Mouse (Mus musculus) C2C12 (cell line): ENCODE measurements around the gene Gm11758. TPM values are rescaled to one million over a fixed set of nuclear protein-coding genes. Genes with fewer than 3 reads are reported as not detected.
"Not testable (repeated sequence)": the region's sequence is repeated elsewhere in the genome, so short reads cannot be mapped to it uniquely, and the experiment has no call there.

ENCODE experiments used
- H3K27me3 ChIP-seq: one replicate; pipeline ENCODE4 v1.6.1; 2011; ENCODE audit not compliant: control insufficient read depth, insufficient read depth, insufficient read length
- H3K36me3 ChIP-seq: one replicate; pipeline ENCODE4 v1.6.1; 2011; ENCODE audit not compliant: control insufficient read depth, insufficient read depth
- H3K4me3 ChIP-seq: one replicate; pipeline ENCODE4 v1.5.1; 2011; ENCODE audit warnings: mild to moderate bottlenecking, control low read depth; ENCODE audit not compliant: poor library complexity, insufficient read depth, severe bottlenecking
- H3K79me2 ChIP-seq: one replicate; pipeline ENCODE4 v1.6.1; 2011; ENCODE audit not compliant: control insufficient read depth, insufficient read depth
- H3K79me3 ChIP-seq: one replicate; pipeline ENCODE4 v1.6.1; 2011; ENCODE audit warnings: low read depth, control low read depth
- H3ac ChIP-seq: one replicate; pipeline ENCODE3; 2011; ENCODE audit warnings: low read depth; ENCODE audit not compliant: control insufficient read depth, insufficient read length
- MAX ChIP-seq: IDR thresholded peaks from one replicate; pipeline ENCODE4 v1.6.1; 2011; ENCODE audit warnings: mild to moderate bottlenecking, control low read depth
- long read RNA-seq, 2 experiments: library from polyadenylated mRNA; unstranded; transcript quantifications; one replicate each; pipeline ENCODE4 v2.0.0; 2019 to 2020
- polyA plus RNA-seq: library from polyadenylated mRNA; unstranded; fragments of >200 nt; fragmentation: generic; extraction: Trizol; gene quantifications from one replicate; pipeline ENCODE4 v1.2.1, GENCODE M21; 2012; ENCODE audit warnings: missing spikeins

Gene Gm11758
- polyA plus RNA-seq = not detected
- long read RNA-seq, experiment 1 = 0 reads
- long read RNA-seq, experiment 2 = 0 reads

- not testable (repeated sequence) for H3K4me3 ChIP-seq
Measured at GRCm38 (mm10) chr4:73876166-73876565, at the start of gene Gm11758. TSS of gene Gm11758 (minus strand) at chr4:73876266.

GRCm38 (mm10) chr4:73920660-73921059, 44.6 kb upstream of the Gm11758 start, which contains the start of gene Gm11756:
TSS of gene Gm11756 (minus strand) at chr4:73920760.
- not testable (repeated sequence) for H3ac ChIP-seq, H3K79me2 ChIP-seq, H3K27me3 ChIP-seq, H3K36me3 ChIP-seq, H3K4me3 ChIP-seq, H3K79me3 ChIP-seq

More at GRCm38 (mm10) chr4:73876166-73876565, at the start of gene Gm11758:
- not testable (repeated sequence) for H3K79me3 ChIP-seq, H3K27me3 ChIP-seq, H3K79me2 ChIP-seq, H3ac ChIP-seq, H3K36me3 ChIP-seq

- H3K27me3 ChIP-seq, H3K36me3 ChIP-seq, H3K79me2 ChIP-seq, H3K79me3 ChIP-seq, H3K4me3 ChIP-seq, H3ac ChIP-seq: not testable (repeated sequence)
Measured at GRCm38 (mm10) chr4:73905853-73906252, 29.8 kb upstream of the Gm11758 start, which contains the start of gene Gm13871. TSS of gene Gm13871 (minus strand) at chr4:73905953.

- H3K27me3 ChIP-seq, H3K4me3 ChIP-seq, H3K36me3 ChIP-seq, H3ac ChIP-seq, H3K79me3 ChIP-seq, H3K79me2 ChIP-seq: not testable (repeated sequence)
Measured at GRCm38 (mm10) chr4:73891012-73891411, 14.9 kb upstream of the Gm11758 start, which contains the start of gene Gm11757. TSS of gene Gm11757 (minus strand) at chr4:73891112.

- Histone ChIP-seq H3K36me3 (no peaks in the 10 kb centered on the region), H3K79me3 (no peaks in the 10 kb centered on the region), H3K4me3 (no peak overlapping the region), H3K27me3 (no peaks in the 10 kb centered on the region), H3ac (no peak overlapping the region), H3K79me2 (no peaks in the 10 kb centered on the region)
- TF ChIP-seq MAX = no peak
Measured at GRCm38 (mm10) chr4:73826587-73826986, 49.5 kb downstream of the Gm11758 start.

Other genes with a start within 250 kb of the Gm11758 start
- gene Gm11236, start 238.1 kb downstream of the Gm11758 start, polyA plus RNA-seq = 0.04 TPM
- gene Gm11239, start 207.9 kb downstream of the Gm11758 start, polyA plus RNA-seq = 0.04 TPM
- not detected for gene Gm428, start 192.8 kb downstream of the Gm11758 start, polyA plus RNA-seq
- gene Rasef, start 85.3 kb downstream of the Gm11758 start, polyA plus RNA-seq = not detected
- not detected for gene Gm11757, start 14.8 kb upstream of the Gm11758 start, polyA plus RNA-seq
- gene Gm13871, start 29.7 kb upstream of the Gm11758 start, polyA plus RNA-seq = not detected
- 0.08 TPM for gene Gm11756, start 44.5 kb upstream of the Gm11758 start, polyA plus RNA-seq
- not detected for gene 2310002L09Rik, start 74.6 kb upstream of the Gm11758 start, polyA plus RNA-seq
- gene Frmd3, start 137.2 kb upstream of the Gm11758 start, polyA plus RNA-seq = not detected